Mouse (Mus musculus) embryonic fibroblast, embryonic 13.5 days (primary cell): ENCODE results near the gene Olfr288.

Source experiments
- CTCF ChIP-seq: IDR thresholded peaks from 2 replicates; pipeline ENCODE4 v1.5.1; 2011; ENCODE audit warnings: mild to moderate bottlenecking, control low read depth, low read length, moderate library complexity, borderline replicate concordance; ENCODE audit not compliant: insufficient read depth
- POLR2A ChIP-seq: IDR thresholded peaks from 2 replicates; pipeline ENCODE4 v1.6.1; 2011; ENCODE audit warnings: low read depth, mild to moderate bottlenecking, control low read depth, low read length, moderate library complexity

GRCm38 (mm10) chr15:98226096-98226495 lies 30.8 kb upstream of the Olfr288 start:
- TF ChIP-seq POLR2A (no peak), CTCF (no peak)
